Mouse (Mus musculus): ENCODE measurements around the gene Aadacl3.

GRCm38 (mm10) chr4:144406261-144406660, 57.3 kb downstream of the Aadacl3 start:
- no peak for TF ChIP-seq POLR2A (IDR thresholded peaks at IDR 0.05; ENCODE audit: borderline replicate concordance, extremely low read depth, low read depth, low read length)
- TF ChIP-seq CTCF (IDR thresholded peaks at IDR 0.05; ENCODE audit: insufficient read depth, low read length) = no peak
